Mouse (Mus musculus) CD4-positive, CD25-positive, alpha-beta regulatory T cell, adult 2 months (primary cell): Measurements from ENCODE around the gene Nme7.

Source experiments
- DNase-seq: peaks from one replicate; pipeline ENCODE4 v3.0.0-alpha.2; 2012; ENCODE audit warnings: low read depth, low spot score

Gene Nme7

DNA sequence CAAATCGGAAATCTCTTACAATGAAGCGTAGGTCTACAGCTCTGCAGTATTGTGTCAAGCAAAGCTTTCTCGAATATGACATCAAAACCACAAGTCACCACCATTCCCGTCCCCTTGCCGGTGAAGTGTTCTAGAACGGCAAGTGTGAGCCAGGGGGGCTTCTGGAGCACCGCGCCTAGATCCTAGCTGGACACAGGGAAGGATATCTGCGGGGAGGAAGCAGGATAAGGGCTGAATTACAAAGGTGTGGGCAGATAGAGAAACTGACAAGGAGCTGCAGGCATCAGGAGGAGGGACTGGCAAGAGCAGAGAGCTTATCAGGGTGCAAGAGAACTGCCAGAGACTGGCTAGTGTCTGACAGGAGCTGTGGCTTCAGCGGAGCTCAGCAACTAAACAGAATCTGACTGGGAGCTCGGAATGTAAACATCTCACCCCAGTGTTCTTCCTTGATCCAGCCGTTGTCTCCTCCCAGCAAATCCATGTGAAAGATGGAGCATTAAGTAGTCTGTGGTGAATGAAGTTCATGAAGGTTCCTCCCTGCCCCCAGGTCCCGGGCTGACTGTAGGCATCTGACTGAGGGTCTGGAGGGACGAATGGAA is 15.7 kb downstream of the Nme7 start:
- DNase-seq, result no peak

- no peak for DNase-seq
Observed at GRCm38 (mm10) chr1:164320731-164321130, 16.8 kb downstream of the Nme7 start.

DNA sequence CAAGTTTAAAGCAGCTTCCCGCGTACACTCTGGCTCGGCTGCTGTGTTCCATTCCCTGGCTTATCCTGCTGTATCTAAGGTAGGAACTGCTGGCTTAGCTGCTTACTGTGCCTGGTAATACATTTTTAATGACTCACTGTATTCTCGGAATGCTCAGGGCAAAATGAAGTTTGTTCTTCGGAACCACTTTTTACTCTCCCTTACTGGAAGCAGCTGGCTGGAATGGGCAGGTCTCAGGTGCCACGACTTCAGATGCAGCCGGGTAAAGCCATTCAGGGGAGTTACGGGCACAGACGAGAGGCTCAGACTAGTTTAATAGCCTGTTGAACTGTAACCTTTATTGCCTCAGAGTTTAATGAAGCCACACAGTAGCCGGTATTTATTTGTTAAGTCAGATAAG is 17.5 kb downstream of the Nme7 start:
- DNase-seq, result no peak

- no peak for DNase-seq
Observed at GRCm38 (mm10) chr1:164322987-164323650, 19.2 kb downstream of the Nme7 start.

DNA sequence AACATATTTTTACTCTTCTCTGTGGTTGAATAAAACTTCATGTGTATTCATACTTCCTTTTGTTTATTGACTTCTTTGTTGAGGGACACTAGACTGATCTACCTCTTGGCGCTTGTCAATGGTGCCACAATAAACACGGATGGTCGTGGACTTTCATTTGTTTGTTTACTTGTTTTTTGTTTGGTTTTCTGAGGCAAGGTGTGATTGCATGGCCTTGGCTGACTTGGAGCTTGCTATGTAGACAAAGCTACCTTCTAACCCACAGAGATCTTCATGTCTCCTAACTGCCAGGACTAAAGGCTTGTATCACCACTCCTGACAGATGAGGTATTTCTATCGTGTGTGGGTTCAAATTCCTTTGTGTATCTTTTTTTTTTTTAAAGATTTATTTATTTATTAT is 20.3 kb downstream of the Nme7 start:
- DNase-seq, result no peak

- DNase-seq, result no peak
Observed at GRCm38 (mm10) chr1:164324878-164325277, 21.0 kb downstream of the Nme7 start.

- DNase-seq, result no peak
Observed at GRCm38 (mm10) chr1:164326600-164327155, 22.8 kb downstream of the Nme7 start.

DNA sequence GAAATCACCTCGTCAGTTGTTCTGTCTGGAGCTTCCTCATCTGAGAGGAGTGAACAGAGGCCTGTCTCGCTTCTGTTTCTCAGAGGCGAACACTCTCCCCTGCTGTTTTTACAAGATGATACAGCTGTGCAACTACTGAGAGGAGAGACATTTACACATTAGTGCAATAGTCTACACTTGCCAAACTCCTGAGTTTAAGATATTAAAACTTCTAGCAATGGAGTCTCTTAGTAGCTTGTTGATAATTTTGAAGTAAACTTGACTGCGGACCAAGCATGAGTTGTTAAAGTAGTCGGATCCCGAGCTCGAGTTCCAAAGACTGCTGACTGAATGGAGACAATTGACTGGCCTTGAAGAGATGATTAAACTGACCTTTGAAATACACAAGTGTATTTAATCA is 23.8 kb downstream of the Nme7 start:
- DNase-seq, result no peak

- no peak for DNase-seq
Observed at GRCm38 (mm10) chr1:164332559-164332958, 28.6 kb downstream of the Nme7 start.

DNA sequence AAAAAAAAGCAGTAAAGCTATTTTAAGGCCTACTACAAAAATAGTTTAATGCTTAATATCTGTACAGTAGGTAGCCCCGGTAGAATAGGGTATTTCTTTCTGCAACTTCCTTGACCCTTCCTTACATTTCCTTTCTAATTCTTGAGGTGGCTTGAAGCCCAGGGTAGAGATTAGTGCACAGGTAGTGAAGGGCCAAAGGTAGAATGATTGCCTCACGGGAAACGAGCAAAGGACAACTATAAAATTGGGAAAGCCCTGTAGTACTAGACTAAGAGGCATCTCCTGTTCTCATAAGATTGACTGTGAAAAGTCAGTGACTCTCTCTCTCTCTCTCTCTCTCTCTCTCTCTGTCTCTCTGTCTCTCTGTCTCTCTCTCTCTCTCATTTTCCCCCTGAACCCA is 31.5 kb downstream of the Nme7 start:
- DNase-seq, result no peak

- DNase-seq, result no peak
Observed at GRCm38 (mm10) chr1:164335846-164336245, 31.9 kb downstream of the Nme7 start.

- peak; percentile 52 for DNase-seq
Observed at GRCm38 (mm10) chr1:164342161-164342560, 38.2 kb downstream of the Nme7 start.

DNA sequence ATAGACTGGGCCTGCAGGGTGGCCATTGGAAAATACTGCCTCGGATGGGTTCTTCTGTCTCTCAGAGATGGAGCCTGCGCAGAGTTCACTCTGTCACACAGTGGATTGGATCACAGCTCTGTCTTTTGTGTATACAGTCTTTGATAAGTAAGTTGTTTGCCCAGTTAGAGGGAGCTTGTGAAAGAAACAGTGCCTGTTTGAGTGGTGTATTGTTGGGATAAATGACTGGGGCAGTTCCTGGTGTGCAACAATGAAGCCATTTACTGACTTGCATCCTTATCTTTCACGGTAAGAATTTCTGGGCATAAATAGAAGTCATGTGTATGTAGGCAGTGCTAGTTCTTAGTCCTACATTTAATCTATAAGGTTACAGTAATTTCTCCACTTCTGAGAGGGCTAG is 49.5 kb downstream of the Nme7 start:
- no peak for DNase-seq

- no peak for DNase-seq
Observed at GRCm38 (mm10) chr1:164357995-164358394, 54.1 kb downstream of the Nme7 start.

- no peak for DNase-seq
Observed at GRCm38 (mm10) chr1:164361997-164362396, 58.1 kb downstream of the Nme7 start.

DNA sequence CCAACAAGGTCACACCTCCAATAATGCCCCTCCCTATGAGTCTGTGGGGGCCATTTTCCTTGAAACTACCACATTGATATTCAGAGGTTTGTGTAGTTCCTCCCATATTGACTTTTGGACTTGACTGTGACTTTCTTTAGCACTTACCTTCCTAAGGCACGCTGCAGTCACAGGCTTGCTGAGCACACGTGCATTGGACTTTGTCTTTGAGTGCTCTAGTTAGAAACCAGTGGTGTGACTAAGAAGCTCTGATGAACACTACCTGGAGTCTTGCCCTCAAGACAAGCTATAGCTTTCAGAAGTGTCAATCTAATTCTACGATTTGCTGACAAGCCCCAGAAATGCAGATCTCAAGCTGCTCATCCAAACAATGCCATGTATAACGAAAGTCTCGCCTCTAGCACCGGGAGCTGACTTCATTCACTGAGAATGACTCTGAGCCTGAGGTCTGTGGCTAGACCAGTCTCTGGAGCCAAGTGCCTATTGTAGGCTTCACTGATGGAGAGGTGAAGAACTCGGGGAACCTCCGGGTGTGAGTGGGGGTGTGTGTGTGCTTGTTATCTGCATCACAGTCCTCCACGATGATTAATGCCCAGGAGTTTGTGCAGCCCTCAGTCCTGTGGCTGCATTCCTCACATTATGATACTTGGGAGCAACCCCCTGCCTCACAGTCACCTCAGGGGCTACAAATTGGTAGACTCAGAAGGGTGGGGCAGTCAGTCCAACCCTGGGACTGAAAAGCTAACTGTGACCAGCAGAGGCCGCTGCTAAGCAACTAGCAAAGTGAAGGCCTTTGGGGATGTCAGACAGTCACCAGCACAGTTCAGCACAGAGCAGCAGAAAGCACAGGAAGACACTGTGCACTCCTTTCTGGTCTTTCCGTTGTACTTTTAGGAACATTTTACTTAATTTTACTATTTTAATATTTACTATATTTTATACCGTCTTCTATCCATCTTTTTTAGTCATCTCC is 62.5 kb downstream of the Nme7 start:
- DNase-seq, result peak; percentile 83

DNA sequence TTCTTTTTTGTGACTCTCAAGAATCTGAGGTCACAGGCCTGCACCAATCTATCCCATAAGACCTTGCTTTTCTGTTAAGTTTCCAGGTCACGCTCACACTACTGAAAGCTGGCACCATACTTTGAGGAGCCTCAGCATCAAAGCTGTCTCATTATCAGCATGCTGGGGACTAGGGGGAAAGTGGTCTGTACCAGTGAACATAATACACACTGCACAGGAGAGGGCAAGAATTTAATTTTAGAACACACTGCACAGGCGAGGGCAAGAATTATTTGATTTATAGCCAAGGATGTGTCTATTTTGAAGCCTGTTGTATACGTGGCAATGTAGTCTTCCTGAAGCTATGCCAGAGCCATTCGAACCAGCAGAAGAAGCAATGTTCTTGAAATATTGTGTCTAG is 64.2 kb downstream of the Nme7 start:
- no peak for DNase-seq

- DNase-seq, result no peak
Observed at GRCm38 (mm10) chr1:164369781-164370180, 65.9 kb downstream of the Nme7 start.

DNA sequence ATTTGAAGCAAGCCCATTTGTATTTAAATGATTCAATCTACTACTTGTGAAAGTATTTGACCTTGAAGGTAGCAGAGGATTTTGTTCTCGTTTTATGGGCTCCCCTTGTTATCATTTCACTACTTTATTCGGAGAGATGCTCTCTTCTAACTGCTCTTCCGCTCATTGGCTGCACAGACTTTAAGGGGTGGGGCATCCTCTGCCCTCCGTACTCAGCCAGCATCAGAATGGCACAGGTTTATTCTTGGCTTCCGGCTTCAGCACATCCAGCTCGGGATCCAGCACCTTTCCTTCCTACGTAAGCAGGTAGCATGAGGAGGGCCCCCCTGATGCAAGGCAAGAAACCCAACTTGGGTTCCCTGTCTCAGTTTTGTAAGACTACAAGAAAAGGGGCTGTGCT is 69.1 kb downstream of the Nme7 start:
- no peak for DNase-seq

DNA sequence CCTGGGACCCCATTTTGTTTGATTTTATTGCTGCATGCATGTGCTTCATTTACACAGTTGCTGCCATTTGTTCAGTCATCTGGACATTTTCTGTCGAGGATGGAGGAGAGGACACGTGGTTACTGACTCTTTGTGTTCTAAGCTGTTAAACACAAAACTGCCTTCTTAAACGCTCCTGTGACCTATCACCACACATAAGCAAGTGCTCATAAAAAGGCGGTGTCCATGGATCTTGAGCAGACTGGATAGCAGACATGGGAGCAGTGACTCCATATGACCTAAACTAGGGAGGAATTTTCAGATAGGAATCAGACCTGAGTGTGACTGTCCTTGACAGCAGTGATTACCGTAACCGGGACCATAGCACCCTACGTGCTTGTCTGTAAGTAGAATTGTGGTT is 70.1 kb downstream of the Nme7 start:
- DNase-seq, result no peak

- DNase-seq, result no peak
Observed at GRCm38 (mm10) chr1:164375626-164376025, 71.7 kb downstream of the Nme7 start.
